Mouse (Mus musculus) testis, postnatal 10 days (tissue): ENCODE measurements around the gene Cpb2.

Experiments used
- DNase-seq: peaks from one replicate; pipeline ENCODE4 v3.0.0; 2021; ENCODE audit warnings: low spot score

Gene Cpb2

DNA sequence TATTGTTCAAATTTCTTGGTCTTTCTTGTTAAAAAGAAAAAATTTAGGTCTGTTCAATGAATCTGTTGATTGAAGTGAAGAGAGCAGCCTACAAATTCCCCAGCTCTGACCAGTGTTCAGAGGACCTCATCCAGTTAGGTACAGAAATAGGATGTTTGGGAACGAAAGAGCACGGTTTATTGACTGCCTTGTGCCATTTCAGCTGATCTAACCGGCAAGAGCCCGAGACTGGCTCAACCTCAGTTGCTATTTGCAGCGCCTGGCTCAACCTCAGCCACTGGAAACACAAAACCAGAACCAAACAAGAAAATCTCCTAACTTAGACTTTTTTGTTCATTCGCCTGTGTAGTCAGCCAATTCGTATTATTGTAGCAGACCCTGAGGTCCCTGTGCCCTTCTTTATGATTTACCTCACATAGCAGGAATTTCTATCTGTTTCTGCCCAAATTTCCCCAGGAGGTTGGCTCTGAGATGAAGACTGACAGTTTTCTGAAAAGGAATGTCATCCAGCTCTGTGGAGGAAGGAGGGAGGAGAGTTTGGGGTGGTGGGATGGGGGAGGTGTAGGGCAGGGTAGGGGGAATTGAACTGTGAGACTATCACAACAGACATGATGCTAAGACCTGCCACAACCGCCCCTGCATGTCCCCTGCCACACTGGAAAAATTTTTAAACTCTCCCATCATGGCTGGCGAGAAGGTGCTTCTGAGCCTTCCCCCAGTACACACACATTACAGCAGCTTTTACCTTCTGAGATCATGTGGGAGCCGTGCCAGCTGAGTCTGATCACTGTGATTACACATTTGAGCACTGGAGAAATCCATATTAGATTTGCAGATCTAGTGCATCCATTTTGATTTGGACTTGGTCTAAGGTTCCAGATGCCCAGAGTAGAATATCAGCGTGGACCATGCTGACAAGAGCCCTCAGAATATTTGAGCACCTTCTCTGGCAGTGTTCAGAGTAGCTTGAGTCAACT is 4.2 kb downstream of the Cpb2 start:
- DNase-seq, result no peak

DNA sequence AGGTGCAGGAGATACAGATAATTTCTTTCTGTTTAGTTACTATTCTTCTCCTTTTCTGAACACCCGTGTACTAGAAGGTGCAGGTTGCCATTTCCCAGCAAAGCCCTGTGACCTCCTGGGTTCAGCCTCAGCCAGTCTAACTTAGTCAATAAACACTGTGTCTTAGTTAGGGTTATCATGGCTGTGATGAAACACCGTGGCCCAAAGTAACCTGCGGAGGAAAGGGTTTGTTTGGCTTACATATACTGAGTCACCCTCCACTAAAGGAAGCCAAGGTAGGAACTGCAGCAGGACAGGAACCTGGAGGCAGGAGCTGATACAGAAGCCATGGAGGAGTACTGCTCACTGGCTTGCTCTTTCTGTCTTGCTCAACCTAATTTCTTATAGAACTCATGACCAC is 8.3 kb downstream of the Cpb2 start:
- DNase-seq, result no peak

DNA sequence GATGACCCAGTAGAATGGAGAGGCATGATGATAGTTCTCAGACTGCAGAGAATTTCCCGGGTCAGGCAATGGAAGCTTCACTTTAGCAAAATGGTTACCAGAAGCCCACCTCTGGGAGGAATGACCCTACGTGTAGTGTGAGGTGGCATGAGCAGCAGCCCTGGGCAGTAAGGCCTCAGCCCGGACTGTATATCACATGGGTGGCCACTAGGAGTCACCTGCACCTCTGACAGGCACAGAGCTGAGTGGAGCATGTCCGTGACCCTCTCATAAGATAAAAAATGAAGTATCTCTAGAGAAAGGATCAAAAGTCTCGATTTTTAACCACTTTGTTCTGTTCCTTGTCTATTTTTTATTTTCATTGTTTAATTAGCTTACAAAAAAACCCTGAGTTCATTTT is 14.4 kb downstream of the Cpb2 start:
- DNase-seq, result no peak

DNA sequence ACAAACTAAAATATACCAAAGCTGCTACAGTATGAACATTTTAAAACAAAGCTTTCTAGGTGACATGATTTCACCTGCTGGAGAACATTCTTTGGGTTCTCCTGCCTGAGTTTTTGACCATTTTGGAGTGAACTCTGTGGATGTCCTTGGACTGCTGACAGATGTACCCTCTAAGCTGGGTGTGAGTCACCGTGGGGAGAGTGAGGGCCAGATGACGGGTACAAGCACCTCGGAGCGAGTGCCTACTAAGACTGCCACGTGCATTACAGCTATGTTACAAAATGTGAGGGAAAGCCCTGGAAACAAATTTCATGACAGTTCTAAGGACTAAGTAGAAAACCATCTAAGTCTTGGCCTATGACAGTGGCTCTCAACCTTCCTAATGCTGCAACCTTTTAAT is 27.4 kb downstream of the Cpb2 start:
- no peak for DNase-seq

DNA sequence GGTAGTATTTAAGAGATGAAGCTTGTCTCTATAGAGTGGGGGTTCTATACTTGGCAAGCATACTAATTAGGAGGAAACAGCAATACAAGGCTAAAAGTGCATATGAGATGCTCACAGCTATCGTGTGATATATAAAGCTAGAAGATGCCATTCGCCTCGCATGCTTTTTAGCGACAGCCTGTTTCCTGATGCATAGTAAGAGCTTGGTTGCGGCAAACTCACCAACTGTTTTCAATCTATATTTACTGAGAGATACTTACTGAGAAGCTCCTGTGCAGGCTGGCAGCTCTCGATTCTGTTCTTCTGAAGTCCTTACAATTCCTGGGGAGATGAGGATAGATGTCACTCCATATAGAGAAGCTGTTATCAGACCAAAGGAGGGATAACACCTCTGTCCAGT is 37.6 kb downstream of the Cpb2 start:
- DNase-seq, result no peak

DNA sequence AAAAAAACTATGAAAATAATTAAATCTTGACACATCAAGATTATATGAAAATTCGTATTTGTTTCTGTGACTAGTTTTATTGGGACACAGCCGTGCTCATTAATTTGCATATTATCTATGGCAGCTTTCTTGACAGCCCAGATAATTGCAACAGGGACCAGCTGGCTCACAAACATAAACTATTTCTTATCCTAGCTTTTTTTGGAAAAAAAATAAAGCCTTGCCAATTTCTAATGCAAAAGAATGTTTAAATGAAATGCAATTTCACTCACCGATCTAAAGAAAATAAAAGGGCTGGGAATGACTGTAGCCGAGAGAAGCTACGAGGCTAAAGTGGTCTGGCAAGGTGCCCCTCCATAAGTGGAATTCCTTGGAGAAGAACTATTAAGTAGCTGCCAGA is 38.3 kb downstream of the Cpb2 start:
- no peak for DNase-seq

DNA sequence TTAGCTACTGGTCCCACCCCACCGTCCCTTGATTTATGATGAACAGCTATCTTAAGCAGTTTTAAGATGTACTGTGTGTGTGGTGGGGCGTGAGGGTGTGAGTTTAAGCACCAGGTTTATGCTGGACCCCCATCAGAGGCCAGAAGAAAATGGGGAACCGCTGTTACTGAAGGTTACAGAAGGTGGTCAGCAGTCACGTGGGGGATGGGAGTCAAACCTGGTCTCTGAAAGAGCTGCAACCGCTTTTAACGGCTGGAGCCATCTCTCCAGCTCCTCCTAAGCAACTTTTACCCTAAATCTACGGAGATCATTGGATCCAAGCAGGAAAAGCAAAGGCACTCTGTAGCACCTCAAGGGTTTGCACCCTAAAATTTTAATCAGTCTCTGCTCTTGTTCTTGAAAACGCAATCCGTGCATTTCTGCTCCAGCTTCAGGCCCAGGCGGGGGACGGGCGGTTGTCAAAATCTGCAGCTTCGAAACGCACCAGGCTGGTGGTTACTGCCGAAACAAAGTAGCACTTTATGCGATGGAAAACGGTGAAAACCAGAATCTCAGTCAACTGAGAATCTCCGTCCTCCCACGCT is 41.6 kb downstream of the Cpb2 start:
- DNase-seq, result peak; percentile 52

DNA sequence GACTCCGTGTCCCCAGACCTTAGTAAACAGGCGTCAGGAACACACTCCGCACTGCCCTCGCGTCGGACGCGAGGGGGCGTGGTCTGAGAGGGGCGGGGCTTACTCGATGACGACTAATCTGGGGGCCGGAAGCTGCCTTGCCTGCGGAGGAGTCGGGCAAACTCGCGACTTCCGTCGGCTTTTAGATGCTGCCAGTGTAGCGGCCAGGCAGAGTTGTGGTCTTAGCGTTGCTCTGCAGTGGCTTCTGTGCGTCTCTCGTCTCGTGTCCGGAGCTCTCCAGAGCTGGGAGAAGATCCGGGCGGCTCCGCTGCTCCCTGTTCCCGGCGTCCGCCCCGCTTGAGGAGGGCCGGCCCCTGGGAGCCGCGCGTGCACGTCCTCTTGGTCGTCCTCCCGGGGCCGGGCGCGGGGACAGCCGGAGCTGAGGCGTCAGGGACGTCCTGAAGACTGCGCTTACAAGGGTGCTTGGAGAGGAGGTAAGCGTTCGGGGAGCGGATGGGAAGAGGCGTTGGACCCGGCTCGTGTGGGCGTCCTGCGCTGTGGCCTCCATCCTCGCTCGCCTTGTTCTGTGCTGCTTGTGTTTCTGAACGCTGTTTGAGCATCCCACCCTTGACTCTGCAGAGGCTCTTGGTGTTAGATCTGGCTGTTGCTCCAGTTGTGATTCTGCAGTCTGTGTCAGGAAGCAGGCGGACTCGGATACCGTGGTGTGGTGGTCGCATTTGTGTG is 42.3 kb downstream of the Cpb2 start, which contains the start of gene Zc3h13:
TSS of gene Zc3h13 (plus strand) at position 181 of the 723 bp plus-strand sequence.
- DNase-seq, result peak; percentile 99

DNA sequence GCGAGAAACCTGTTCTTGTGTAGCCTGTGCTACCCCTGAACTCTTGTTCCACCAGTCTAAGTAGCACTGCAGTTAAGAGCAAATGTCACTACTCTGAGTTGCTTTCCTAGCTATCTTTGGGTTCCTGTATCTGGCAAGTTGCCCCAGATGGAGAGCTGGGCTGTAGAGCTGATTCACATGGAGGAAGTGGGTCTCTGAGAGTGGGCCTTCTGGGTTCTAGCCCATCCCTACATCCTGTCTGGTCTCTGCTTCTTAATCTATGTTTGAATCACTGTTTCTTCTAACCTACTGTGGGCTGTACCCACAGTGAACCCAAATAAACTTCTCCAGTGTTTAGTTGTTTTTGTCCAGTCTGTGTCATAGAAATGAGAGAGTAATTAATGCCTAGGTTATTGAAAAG is 59.0 kb downstream of the Cpb2 start:
- DNase-seq, result no peak

DNA sequence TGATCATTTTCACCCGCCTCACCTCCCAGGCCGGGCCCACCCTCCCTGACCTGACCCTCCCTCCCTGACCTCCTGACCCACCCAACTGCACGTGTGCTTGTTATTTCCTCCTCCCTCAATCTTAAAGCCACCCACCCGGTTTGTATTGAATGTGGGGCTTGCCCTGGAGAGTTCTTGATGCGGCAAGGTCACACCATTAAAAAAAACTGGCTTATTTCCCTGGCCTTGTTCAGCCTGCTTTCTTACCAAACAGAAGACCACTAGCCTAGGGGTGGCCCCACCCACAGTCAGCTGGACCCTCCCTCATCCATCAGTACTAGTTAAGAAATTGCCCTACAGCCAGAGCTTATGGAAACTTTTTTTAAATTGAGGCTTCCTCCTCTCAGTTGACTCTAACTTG is 61.7 kb downstream of the Cpb2 start:
- no peak for DNase-seq

DNA sequence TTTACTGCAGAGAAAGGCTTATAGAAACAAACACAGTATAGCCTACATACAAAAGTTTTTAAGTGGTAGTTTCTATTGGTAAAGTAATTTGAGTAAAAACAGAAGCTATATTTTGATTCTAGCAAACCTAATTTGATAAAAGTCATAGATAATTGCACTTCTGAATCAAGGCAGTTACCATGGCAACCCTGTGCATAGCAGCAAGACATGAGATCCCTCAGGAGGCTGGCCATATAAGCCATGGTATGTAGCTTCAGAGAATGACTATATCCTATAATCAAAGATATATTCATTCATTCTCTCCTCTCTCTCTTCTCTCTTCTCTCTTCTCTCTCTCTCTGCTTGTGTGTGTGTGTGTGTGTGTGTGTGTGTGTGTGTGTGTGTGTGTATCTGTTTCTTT is 65.8 kb downstream of the Cpb2 start:
- no peak for DNase-seq

DNA sequence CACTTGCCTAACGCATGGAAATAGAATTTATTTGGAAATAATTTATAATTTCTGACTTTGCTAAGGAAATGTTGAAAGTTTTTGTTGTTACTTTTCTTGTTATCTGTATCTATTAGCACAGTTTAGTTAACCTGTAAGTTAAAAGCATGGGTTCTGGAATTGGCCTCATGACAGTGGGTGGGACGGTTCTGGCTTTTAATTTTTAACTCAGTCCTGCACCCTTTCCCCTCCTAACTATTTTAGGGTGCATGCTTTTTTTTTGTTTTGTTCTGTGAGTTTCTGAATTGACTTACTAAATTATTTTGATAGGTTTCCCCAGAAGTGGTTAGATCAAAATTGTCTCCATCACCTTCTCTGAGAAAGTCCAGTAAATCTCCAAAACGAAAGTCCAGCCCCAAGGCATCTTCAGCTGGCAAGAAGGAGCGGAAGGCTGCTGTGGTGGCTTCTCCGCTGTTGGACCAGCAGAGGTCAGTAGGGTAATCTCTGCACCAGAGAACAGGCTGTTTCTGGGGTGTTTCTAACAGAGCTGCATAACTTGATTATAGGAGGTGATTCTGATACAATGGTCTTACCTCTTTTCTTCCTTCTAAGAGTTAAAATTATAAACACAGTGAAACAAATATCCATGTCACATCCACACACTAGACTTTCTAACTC is 67.4 kb downstream of the Cpb2 start:
- DNase-seq, result no peak

DNA sequence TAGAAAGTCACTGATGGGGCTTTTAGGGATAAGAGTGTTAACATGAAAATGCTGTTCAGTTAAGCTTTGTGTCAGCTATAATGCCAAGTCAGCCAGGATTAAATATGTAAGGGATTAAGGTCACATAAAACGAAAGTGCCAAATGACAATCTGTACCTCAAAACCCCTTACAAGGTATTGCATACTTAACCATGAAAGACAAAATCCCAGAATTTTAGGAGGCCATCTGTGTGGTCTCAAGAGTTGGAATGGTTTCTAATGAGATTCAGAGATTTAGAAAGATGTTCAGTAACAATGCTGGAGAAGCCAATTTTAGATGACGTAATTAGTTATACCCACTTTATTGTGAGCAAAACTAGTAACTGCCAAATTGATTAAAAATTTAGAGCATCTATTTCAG is 72.4 kb downstream of the Cpb2 start:
- DNase-seq, result no peak

DNA sequence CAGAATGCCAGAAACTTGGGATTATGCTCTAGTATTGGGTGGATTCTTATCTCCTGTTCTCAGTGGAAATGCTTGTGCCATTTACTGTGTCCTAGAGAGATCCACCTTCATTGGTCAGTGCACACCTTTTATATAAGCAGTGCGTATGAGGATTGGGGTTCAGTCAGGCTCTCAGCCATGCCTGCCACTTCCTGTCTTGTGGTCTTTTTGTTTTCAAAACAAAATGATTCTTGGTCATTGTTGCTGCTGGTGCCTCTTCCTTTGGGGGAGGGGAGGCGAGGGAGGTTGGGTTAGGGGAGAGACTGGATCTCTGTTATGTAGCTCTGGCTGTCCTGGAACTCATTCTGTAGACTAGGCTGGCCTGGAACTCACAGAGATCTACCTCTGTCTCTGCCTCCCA is 76.6 kb downstream of the Cpb2 start:
- no peak for DNase-seq

DNA sequence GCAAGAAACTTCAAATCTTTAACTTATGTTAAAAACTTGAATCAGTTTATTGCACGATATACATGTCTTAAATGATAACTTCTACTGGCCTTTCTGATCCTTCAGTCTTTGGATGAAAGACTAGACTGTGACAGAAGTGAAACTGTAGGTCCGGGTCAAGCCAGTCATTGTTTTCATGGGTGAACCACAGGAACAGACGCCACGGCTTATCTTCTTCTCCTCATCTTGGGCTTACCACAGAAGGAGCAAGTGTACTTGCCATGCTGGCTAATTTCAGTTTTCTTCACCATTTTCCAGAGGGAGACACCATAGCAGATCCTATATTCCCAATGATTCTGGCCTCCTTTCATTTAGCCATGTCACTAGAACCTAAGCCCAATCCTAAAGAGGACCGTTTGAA is 78.2 kb downstream of the Cpb2 start:
- DNase-seq, result no peak

DNA sequence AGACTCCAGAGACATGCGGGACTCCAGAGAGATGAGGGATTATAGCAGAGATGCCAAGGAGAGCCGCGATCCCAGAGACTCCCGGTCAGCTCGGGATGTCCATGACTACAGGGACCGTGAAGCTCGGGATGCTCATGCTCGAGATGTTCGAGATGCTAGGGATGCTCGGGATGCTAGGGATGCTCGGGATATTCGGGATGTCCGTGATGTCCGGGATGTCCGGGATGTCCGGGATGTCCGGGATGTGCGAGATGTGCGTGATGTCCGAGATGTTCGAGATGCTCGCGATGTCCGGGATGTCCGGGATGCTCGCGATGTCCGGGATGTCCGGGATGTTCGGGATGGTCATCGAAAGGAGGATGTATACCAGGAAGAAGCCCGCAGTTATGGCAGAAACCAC is 81.3 kb downstream of the Cpb2 start:
- DNase-seq, result no peak

DNA sequence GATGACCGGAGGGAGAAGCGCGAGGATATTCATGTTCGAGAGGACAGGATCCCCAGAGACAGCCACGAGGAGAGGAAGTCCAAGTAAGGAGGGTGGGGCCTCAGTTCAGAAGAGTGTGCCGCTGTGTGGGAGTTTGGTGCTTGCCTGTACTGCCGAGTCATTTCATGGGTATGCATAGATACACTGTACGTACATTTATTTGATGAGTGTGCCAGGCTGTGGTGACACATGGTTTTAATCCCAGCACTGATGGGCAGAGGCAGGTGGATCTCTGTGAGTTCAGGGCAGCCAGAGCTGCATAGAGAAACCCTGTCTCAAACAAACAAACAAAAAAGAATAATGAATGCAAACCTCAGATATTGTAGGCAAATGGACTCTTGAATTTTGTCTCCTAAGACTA is 86.0 kb downstream of the Cpb2 start:
- DNase-seq, result no peak

DNA sequence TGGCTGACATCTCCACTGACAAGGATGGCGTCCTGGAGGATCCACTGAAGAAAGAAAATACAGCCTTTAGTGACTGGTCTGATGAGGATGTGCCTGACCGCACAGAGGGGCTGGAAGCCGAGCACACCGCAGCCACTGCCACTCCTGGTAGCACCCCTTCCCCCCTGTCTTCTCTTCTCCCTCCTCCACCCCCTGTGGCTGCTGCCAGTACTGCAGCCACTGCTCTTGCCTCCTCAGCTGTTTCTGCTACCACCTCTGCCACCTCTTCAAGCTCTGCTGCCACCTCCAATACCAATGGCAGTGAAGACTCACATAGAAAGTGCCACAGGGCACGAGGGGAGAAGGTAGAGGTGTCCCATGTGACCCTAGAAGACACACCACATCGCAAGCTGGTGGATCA is 88.5 kb downstream of the Cpb2 start:
- DNase-seq, result peak; percentile 70
